Mouse (Mus musculus): ENCODE results near the gene Itga6. TPM values are rescaled to one million over a fixed set of nuclear protein-coding genes. Genes with fewer than 3 reads are reported as not detected.

The Itga6 gene
- polyA plus RNA-seq (2015; fragmentation: Nextera tagmentation; extraction: Ambion mirVana) = 56.8 and 75.1 TPM in 2 replicates

DNA sequence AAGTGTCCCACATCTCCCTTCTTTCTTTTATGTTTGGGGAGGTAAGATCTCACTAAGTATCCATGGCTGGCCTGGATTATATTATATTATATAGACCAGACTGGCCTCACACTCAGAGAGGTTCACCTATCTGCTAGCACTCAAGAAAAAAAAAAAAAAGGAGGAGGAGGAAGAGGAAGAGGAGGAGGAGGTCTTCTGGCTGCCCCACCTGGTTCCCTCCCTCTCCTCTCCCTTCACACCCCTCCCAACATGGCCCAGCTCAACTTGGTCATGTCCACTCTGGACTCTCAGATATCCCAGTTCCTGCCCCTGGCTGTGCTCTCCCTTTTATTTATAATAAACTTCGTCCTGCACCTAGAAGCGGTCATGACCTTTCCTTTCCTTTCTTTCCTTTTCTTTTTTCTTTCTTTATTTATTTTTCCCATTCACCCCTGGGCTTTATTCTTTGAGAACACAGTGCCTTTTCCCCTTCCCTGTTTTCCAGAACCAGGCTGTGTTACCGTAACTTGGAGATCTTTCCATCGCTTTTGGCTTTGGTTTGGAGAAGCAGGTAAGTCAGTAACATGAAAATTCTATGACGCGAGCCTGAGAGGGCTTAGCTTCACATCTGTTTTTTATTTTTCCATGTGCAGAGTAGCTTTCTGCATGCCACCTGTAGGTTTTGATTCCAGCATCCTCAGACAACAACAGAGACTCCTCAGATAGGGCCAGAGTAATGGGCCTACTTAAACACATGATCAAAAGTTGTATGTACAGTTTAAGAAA lies at the start of gene Itga6:
Itga6 (plus strand) TSS at position 7 of the 765 bp plus-strand sequence.
- Histone ChIP-seq H3K9ac (replicated peaks; ENCODE audit: low read length) (peak within 1 kb of the TSS; percentile 7; the same call in 1 of the 2 replicates), H3K4me2 (replicated peaks; ENCODE audit: low read depth, low read length) (no peak within 1 kb of the TSS; the same call in 1 of the 2 replicates)

DNA sequence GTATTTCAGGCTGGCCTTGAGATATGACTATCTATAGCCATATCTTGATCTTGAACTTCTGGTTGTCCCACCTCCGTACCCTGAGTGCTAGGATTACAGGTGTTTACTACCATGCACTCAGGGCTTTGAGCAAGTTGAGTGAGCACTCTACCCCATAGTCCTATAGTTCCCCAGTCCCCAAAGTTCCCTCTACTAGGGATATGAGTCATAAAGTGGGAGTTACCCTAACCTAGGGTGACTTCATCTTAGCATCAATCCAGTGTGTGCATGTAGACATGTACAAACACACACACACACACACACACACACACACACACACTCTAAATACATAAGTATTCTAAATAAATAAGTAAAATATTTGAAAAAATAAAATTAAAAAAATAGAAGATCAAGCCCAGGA lies 48.6 kb upstream of the Itga6 start:
- Histone ChIP-seq H3K9me3 (ENCODE audit: low read length) (no peaks in the 10 kb centered on the region), H3K36me3 (ENCODE audit: insufficient read depth, low read length) (no peaks in the 10 kb centered on the region), H3K9ac (replicated peaks; ENCODE audit: low read length) (no peak overlapping the region), H3K27ac (ENCODE audit: low read length) (no peak overlapping the region), H3K4me1 (ENCODE audit: insufficient read depth, low read length) (peaks cover 7% of the 10 kb centered on the region; the same call in 1 of the 2 replicates), H3K4me3 (ENCODE audit: low read length) (no peak overlapping the region), H3K4me2 (replicated peaks; ENCODE audit: low read depth, low read length) (no peak overlapping the region), H3K27me3 (ENCODE audit: insufficient read depth, low read length) (no peaks in the 10 kb centered on the region)
- 93% methylated on average over 1 of the region's 1 CpGs for WGBS
- ATAC-seq (ENCODE audit: low FRiP score, low TSS enrichment) = no peak

More for the DNA sequence above, at the start of gene Itga6:
- Histone ChIP-seq H3K36me3 (ENCODE audit: insufficient read depth, low read length) (no peaks in the 10 kb centered on the region), H3K27me3 (ENCODE audit: insufficient read depth, low read length) (no peaks in the 10 kb centered on the region), H3K9me3 (ENCODE audit: low read length) (no peaks in the 10 kb centered on the region), H3K4me3 (ENCODE audit: low read length) (no peak within 1 kb of the TSS), H3K27ac (ENCODE audit: low read length) (peak within 1 kb of the TSS; percentile 56), H3K4me1 (ENCODE audit: insufficient read depth, low read length) (peaks cover 27% of the 10 kb centered on the region)
- ATAC-seq (ENCODE audit: low FRiP score, low TSS enrichment) = no peak
- WGBS = 77% methylated on average over 6 of the region's 6 CpGs

DNA sequence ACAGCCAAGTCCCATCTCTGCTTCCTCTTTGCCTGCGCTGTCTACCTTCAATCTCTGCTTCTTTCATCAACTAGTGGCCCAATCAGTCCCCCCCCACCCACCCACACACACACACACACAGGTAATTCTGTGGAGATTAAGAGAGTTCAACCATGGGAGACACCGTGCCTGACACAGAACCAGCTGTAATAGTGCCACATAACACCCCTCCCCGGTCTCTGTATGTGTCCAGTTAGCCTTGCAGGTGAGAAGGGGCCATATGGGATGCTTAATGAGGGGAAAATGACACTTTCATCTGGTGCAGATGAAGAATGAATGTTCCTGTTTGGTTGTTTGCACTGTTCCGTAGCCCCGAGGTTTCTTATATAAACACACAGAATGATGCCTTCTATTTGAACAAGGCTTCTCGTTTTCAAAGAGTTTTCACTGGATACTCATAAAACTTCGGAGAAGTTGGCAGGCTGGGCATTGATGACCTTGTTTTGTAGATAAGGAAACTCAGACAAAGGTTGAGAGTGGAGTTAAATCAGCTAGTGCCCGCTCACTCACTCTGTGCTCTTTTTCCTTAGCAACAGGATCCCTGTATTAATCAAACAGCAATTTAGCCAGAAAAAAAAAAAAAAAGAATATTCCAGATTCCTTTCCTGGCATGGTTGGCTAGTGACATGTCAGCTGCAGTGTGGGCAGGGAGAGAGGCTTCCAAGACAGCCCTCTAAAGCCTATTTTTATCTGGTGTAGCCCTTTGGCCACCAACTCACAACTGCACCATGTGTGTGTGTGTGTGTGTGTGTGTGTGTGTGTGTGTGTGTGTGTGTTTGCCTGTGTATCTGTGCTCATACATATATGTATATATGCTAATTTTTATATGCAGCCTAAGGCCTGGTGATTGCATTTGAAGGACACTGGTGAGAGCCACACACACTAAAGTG lies 47.7 kb upstream of the Itga6 start:
- 28% methylated on average over 8 of the region's 8 CpGs for WGBS
- H3K4me2 ChIP-seq (replicated peaks; ENCODE audit: low read depth, low read length) = no peak overlapping the region
- ATAC-seq (ENCODE audit: low FRiP score, low TSS enrichment) = no peak
- H3K9ac ChIP-seq (replicated peaks; ENCODE audit: low read length) = no peak overlapping the region
- H3K27me3 ChIP-seq (ENCODE audit: insufficient read depth, low read length) = no peaks in the 10 kb centered on the region
- no peak overlapping the region for H3K4me3 ChIP-seq (ENCODE audit: low read length)
- H3K4me1 ChIP-seq (ENCODE audit: insufficient read depth, low read length) = peaks cover 7% of the 10 kb centered on the region; the same call in 1 of the 2 replicates
- no peaks in the 10 kb centered on the region for H3K9me3 ChIP-seq (ENCODE audit: low read length)
- H3K36me3 ChIP-seq (ENCODE audit: insufficient read depth, low read length) = no peaks in the 10 kb centered on the region
- H3K27ac ChIP-seq (ENCODE audit: low read length) = no peak overlapping the region

DNA sequence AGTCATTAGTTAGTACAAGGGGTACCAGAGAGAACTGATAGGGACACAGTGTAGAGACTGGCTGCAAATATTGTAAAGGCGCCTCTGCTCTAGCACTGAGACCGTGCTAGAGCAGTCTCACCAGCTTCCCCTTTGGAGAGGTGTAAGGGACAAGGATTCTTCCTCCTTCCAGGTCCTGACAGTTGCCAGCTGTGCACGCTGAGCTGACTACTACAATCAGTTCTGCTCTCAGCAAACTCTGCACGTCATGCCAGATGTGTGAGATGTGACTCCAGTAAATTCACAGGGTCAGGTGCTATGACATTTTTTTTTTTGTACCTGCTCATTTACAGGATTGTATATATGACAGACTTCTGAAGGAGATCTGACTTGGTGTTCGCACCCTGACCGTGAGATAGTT lies 47.0 kb upstream of the Itga6 start:
- Histone ChIP-seq H3K27ac (ENCODE audit: low read length) (no peak overlapping the region), H3K4me3 (ENCODE audit: low read length) (no peak overlapping the region), H3K4me1 (ENCODE audit: insufficient read depth, low read length) (peaks cover 7% of the 10 kb centered on the region; the same call in 1 of the 2 replicates), H3K4me2 (replicated peaks; ENCODE audit: low read depth, low read length) (no peak overlapping the region), H3K27me3 (ENCODE audit: insufficient read depth, low read length) (no peaks in the 10 kb centered on the region), H3K36me3 (ENCODE audit: insufficient read depth, low read length) (no peaks in the 10 kb centered on the region), H3K9ac (replicated peaks; ENCODE audit: low read length) (no peak overlapping the region), H3K9me3 (ENCODE audit: low read length) (no peaks in the 10 kb centered on the region)
- WGBS = 75% methylated on average over 6 of the region's 6 CpGs
- no peak for ATAC-seq (ENCODE audit: low FRiP score, low TSS enrichment)

DNA sequence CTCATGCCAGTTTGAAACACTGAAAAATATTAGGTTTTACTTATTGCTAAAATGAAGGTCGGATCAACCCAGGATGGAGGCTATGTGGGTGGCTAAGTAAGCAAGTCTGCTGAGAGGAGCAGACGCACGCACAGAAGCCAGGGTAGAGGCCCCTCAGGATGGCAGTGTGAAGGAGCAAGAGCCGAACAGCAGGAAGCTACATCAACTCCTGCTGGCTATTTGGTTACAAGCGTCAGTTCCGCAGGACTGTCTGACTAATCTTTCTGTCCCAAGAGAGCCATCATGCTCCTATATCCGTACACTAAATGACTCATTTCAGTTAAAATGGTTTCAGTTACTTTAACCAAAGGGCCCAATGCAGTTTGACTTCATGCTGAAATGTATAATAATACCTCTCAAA lies 46.5 kb upstream of the Itga6 start:
- ATAC-seq (ENCODE audit: low FRiP score, low TSS enrichment) = no peak
- WGBS = 32% methylated on average over 7 of the region's 7 CpGs
- H3K9me3 ChIP-seq (ENCODE audit: low read length) = no peaks in the 10 kb centered on the region
- no peaks in the 10 kb centered on the region for H3K27me3 ChIP-seq (ENCODE audit: insufficient read depth, low read length)
- H3K4me1 ChIP-seq (ENCODE audit: insufficient read depth, low read length) = peaks cover 7% of the 10 kb centered on the region; the same call in 1 of the 2 replicates
- H3K27ac ChIP-seq (ENCODE audit: low read length) = no peak overlapping the region
- no peak overlapping the region for H3K9ac ChIP-seq (replicated peaks; ENCODE audit: low read length)
- H3K4me3 ChIP-seq (ENCODE audit: low read length) = no peak overlapping the region
- H3K36me3 ChIP-seq (ENCODE audit: insufficient read depth, low read length) = no peaks in the 10 kb centered on the region
- H3K4me2 ChIP-seq (replicated peaks; ENCODE audit: low read depth, low read length) = no peak overlapping the region

DNA sequence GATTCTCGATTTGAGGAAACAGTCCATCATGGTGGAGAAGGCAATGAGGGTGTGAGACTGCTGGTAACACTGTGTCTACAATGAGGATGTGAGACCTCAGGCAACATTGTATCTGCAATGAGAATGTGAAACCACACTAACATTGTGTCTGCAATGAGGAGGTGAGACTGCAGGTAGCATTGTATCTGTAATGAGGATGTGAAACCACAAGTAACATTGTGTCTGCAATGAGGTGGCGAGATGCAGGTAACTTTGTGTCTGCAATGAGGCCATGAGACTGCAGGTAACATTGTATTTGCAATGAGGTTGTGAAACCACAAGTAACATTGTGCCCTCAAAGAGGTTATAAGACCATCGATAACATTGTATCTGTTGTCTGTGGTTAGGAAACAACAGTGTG lies 44.1 kb upstream of the Itga6 start:
- ATAC-seq (ENCODE audit: low FRiP score, low TSS enrichment) = no peak
- no peak overlapping the region for H3K27ac ChIP-seq (ENCODE audit: low read length)
- H3K4me2 ChIP-seq (replicated peaks; ENCODE audit: low read depth, low read length) = no peak overlapping the region
- peaks cover 7% of the 10 kb centered on the region; the same call in 1 of the 2 replicates for H3K4me1 ChIP-seq (ENCODE audit: insufficient read depth, low read length)
- no peaks in the 10 kb centered on the region for H3K9me3 ChIP-seq (ENCODE audit: low read length)
- H3K36me3 ChIP-seq (ENCODE audit: insufficient read depth, low read length) = no peaks in the 10 kb centered on the region
- H3K27me3 ChIP-seq (ENCODE audit: insufficient read depth, low read length) = no peaks in the 10 kb centered on the region
- H3K9ac ChIP-seq (replicated peaks; ENCODE audit: low read length) = no peak overlapping the region
- 86% methylated on average over 3 of the region's 3 CpGs for WGBS
- no peak overlapping the region for H3K4me3 ChIP-seq (ENCODE audit: low read length)

DNA sequence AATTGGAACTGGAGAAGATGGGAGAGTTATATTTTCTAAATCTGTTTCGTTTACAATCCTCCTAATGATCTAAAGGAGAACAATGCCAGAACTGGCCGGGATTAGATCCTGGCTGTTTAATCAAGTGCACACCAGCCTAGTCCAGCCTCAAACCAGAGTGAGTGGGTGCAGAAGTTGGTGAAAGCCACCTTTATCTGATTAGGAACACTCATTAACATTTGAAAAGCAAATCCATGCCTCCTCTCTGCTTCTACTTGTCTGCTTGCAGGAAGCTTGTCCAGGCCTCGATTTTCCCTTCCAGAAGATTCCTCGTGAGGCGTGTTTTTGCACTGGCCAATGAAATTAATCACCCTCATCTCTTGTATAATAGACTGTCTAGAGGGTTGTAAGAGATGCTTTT lies 41.1 kb upstream of the Itga6 start:
- Histone ChIP-seq H3K4me1 (ENCODE audit: insufficient read depth, low read length) (no peaks in the 10 kb centered on the region), H3K9ac (replicated peaks; ENCODE audit: low read length) (no peak overlapping the region), H3K27ac (ENCODE audit: low read length) (no peak overlapping the region), H3K27me3 (ENCODE audit: insufficient read depth, low read length) (no peaks in the 10 kb centered on the region), H3K4me3 (ENCODE audit: low read length) (no peak overlapping the region), H3K4me2 (replicated peaks; ENCODE audit: low read depth, low read length) (no peak overlapping the region), H3K9me3 (ENCODE audit: low read length) (no peaks in the 10 kb centered on the region), H3K36me3 (ENCODE audit: insufficient read depth, low read length) (no peaks in the 10 kb centered on the region)
- WGBS = 76% methylated on average over 5 of the region's 5 CpGs
- no peak for ATAC-seq (ENCODE audit: low FRiP score, low TSS enrichment)

DNA sequence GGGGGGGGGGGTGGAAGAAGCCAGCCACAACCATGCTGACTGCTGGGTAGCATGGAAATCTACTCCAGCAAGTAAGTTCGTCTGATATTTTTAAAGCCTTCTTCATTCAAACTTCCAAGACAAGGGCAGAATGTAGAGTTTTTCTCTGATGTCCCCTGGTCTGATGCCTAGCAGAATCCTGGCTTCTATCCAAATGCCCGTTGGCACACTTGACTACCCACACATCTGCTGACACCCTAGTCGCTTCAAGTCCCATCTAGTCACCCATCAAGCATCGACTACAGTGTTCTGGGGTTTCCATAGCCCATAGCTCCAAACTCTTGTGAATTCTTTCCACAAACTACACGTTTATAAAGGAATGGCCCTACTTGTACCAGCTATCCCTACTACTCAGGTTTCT lies 36.5 kb upstream of the Itga6 start:
- H3K4me3 ChIP-seq (ENCODE audit: low read length) = no peak overlapping the region
- no peaks in the 10 kb centered on the region for H3K27me3 ChIP-seq (ENCODE audit: insufficient read depth, low read length)
- no peak overlapping the region for H3K4me2 ChIP-seq (replicated peaks; ENCODE audit: low read depth, low read length)
- no peaks in the 10 kb centered on the region for H3K9me3 ChIP-seq (ENCODE audit: low read length)
- no peaks in the 10 kb centered on the region for H3K36me3 ChIP-seq (ENCODE audit: insufficient read depth, low read length)
- no peak overlapping the region for H3K9ac ChIP-seq (replicated peaks; ENCODE audit: low read length)
- no peak overlapping the region for H3K27ac ChIP-seq (ENCODE audit: low read length)
- 73% methylated on average over 5 of the region's 5 CpGs for WGBS
- ATAC-seq (ENCODE audit: low FRiP score, low TSS enrichment) = no peak
- no peaks in the 10 kb centered on the region for H3K4me1 ChIP-seq (ENCODE audit: insufficient read depth, low read length)

DNA sequence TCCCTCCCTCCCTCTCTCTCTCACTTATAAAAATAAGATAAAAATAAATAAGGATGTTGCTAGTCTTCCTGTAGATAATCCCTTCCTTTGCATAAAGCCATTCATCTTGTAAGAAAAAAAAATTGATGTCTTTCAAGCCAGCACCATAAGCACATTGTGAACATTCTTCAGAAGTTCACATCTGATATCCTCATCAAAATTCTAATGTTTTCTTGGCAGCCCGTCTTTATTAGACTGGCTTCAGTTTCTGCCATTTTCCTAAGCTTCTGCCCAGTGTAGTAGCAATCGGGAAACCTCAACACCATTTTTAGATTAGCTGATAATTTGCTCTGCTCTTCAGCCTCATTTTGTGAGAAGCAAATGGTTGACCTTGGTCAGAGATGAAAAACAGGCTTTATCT lies 33.8 kb upstream of the Itga6 start:
- no peak overlapping the region for H3K4me3 ChIP-seq (ENCODE audit: low read length)
- no peaks in the 10 kb centered on the region for H3K27me3 ChIP-seq (ENCODE audit: insufficient read depth, low read length)
- H3K36me3 ChIP-seq (ENCODE audit: insufficient read depth, low read length) = no peaks in the 10 kb centered on the region
- WGBS = 83% methylated on average over 2 of the region's 2 CpGs
- H3K4me1 ChIP-seq (ENCODE audit: insufficient read depth, low read length) = no peaks in the 10 kb centered on the region
- no peaks in the 10 kb centered on the region for H3K9me3 ChIP-seq (ENCODE audit: low read length)
- no peak for ATAC-seq (ENCODE audit: low FRiP score, low TSS enrichment)
- H3K4me2 ChIP-seq (replicated peaks; ENCODE audit: low read depth, low read length) = no peak overlapping the region
- H3K27ac ChIP-seq (ENCODE audit: low read length) = no peak overlapping the region
- H3K9ac ChIP-seq (replicated peaks; ENCODE audit: low read length) = no peak overlapping the region
